Mouse (Mus musculus) hindbrain, embryonic 14.5 days (tissue): Measurements from ENCODE around the gene Tsnax. TPM values are rescaled to one million over a fixed set of nuclear protein-coding genes. Genes with fewer than 3 reads are reported as not detected.

Source experiments
- ATAC-seq: fragments of 200-750 bp; cut with Nextera tagmentation; 2 replicates; pipeline ENCODE4 v1.8.0; 2017; ENCODE audit warnings: moderate number of reproducible peaks, mild to moderate bottlenecking, moderate TSS enrichment, moderate library complexity; ENCODE audit not compliant: low FRiP score
- DNase-seq: peaks from one replicate; pipeline ENCODE4 v3.0.0-alpha.2; 2015; ENCODE audit warnings: low spot score
- H3K27ac ChIP-seq: fragments of 300-500 bp; sonication (generic); 2 replicates; pipeline ENCODE4 v1.5.1; 2014; ENCODE audit warnings: mild to moderate bottlenecking, moderate library complexity
- H3K27me3 ChIP-seq: fragments of 300-500 bp; sonication (generic); 2 replicates; pipeline ENCODE4 v1.6.1; 2014; ENCODE audit warnings: mild to moderate bottlenecking, low read length, mixed read lengths; ENCODE audit not compliant: control insufficient read depth, insufficient read depth
- H3K36me3 ChIP-seq: fragments of 300-500 bp; sonication (generic); replicated peaks from 2 replicates; pipeline ENCODE4 v1.6.1; 2014; ENCODE audit not compliant: control insufficient read depth, insufficient read depth
- H3K4me1 ChIP-seq: fragments of 300-500 bp; sonication (generic); replicated peaks from 2 replicates; pipeline ENCODE4 v1.6.1; 2014; ENCODE audit warnings: antibody characterized with exemption, low read length, mixed read lengths; ENCODE audit not compliant: control insufficient read depth, insufficient read depth
- H3K4me2 ChIP-seq: fragments of 300-500 bp; sonication (generic); replicated peaks from 2 replicates; pipeline ENCODE4 v1.6.1; 2014; ENCODE audit warnings: mild to moderate bottlenecking, moderate library complexity
- H3K4me3 ChIP-seq: fragments of 300-500 bp; sonication (generic); replicated peaks from 2 replicates; pipeline ENCODE4 v1.5.1; 2014; ENCODE audit warnings: mild to moderate bottlenecking, low read length
- H3K9ac ChIP-seq: fragments of 300-500 bp; sonication (generic); 2 replicates; pipeline ENCODE4 v1.6.1; 2014
- H3K9me3 ChIP-seq: fragments of 300-500 bp; sonication (generic); 2 replicates; pipeline ENCODE4 v1.6.1; 2016; ENCODE audit warnings: low read length; ENCODE audit not compliant: control insufficient read depth
- WGBS: fragments of 180-500 bp; shearing (Covaris S2); extraction: QIAGEN DNeasy Blood & Tissue Kit; methylation state at CpG from one replicate; pipeline ENCODE4 v1.1.7; 2014; 5-methylcytosine and 5-hydroxymethylcytosine counted together
- polyA plus RNA-seq: library from polyadenylated mRNA; unstranded; fragments of >200 nt; fragmentation: Nextera tagmentation; extraction: Ambion mirVana; gene quantifications from 2 replicates; pipeline ENCODE4 v1.2.1, GENCODE M21; 2014

Tsnax gene
- polyA plus RNA-seq, 1 experiment from 2014 or later, result 218 TPM

GRCm38 (mm10) chr8:125053505-125054435 lies 41.0 kb downstream of the Tsnax start, which contains the start of gene Disc1:
Gene Disc1, plus strand, starts transcription at chr8:125054195.
- WGBS, result 2% methylated on average over 65 of the region's 65 CpGs
- 0 out of 2 replicates have a peak, but pooled peaks cover 3% of the 10 kb centered on the region for H3K9me3 ChIP-seq
- peak within 1 kb of the TSS; percentile 64 for H3K27ac ChIP-seq
- peak within 1 kb of the TSS; percentile 98 for H3K4me2 ChIP-seq
- H3K9ac ChIP-seq, result peak within 1 kb of the TSS; percentile 73
- peak within 1 kb of the TSS; percentile 70 for H3K4me3 ChIP-seq
- no peaks in the 10 kb centered on the region for H3K36me3 ChIP-seq
- no peaks in the 10 kb centered on the region; the same call in 1 of the 2 replicates for H3K4me1 ChIP-seq
- peak; percentile 65 for ATAC-seq
- H3K27me3 ChIP-seq, result peaks cover 34% of the 10 kb centered on the region
- DNase-seq, result peak; percentile 42

- peak overlapping the region; percentile 73 for H3K9ac ChIP-seq
- 0 out of 2 replicates have a peak, but pooled peaks cover 3% of the 10 kb centered on the region for H3K9me3 ChIP-seq
- peak overlapping the region; percentile 64 for H3K27ac ChIP-seq
- H3K36me3 ChIP-seq, result no peaks in the 10 kb centered on the region
- DNase-seq (peak; percentile 52), ATAC-seq (peak; percentile 59; the same call in 1 of the 2 replicates)
- under 1% methylated on average over 37 of the region's 38 CpGs for WGBS
- H3K4me3 ChIP-seq, result peak overlapping the region; percentile 70
- H3K4me1 ChIP-seq, result no peaks in the 10 kb centered on the region; the same call in 1 of the 2 replicates
- peaks cover 34% of the 10 kb centered on the region for H3K27me3 ChIP-seq
- peak overlapping the region; percentile 98 for H3K4me2 ChIP-seq
These were observed 41.6 kb downstream of the Tsnax start for GRCm38 (mm10) chr8:125054436-125054810.

GRCm38 (mm10) chr8:125060904-125061303 lies 48.1 kb downstream of the Tsnax start:
- WGBS, result 84% methylated on average over 8 of the region's 8 CpGs
- ATAC-seq, result no peak

GRCm38 (mm10) chr8:125065596-125065995 lies 52.8 kb downstream of the Tsnax start:
- H3K36me3 ChIP-seq, result no peaks in the 10 kb centered on the region
- no peak overlapping the region for H3K4me2 ChIP-seq
- H3K27ac ChIP-seq, result no peak overlapping the region
- H3K4me3 ChIP-seq, result no peak overlapping the region
- H3K27me3 ChIP-seq, result no peaks in the 10 kb centered on the region
- DNase-seq (no peak), ATAC-seq (no peak)
- H3K4me1 ChIP-seq, result peaks cover 9% of the 10 kb centered on the region; the same call in 1 of the 2 replicates
- WGBS, result 87% methylated on average over 6 of the region's 6 CpGs
- no peaks in the 10 kb centered on the region for H3K9me3 ChIP-seq
- H3K9ac ChIP-seq, result no peak overlapping the region

More at GRCm38 (mm10) chr8:125060904-125061303, 48.1 kb downstream of the Tsnax start:
- Histone ChIP-seq H3K4me2 (no peak overlapping the region), H3K4me1 (no peaks in the 10 kb centered on the region), H3K27me3 (no peaks in the 10 kb centered on the region), H3K9ac (no peak overlapping the region), H3K27ac (no peak overlapping the region), H3K9me3 (no peaks in the 10 kb centered on the region), H3K36me3 (no peaks in the 10 kb centered on the region), H3K4me3 (no peak overlapping the region)
- DNase-seq, result no peak

- Histone ChIP-seq H3K9me3 (no peaks in the 10 kb centered on the region), H3K27me3 (no peaks in the 10 kb centered on the region), H3K36me3 (no peaks in the 10 kb centered on the region), H3K4me1 (peaks cover 9% of the 10 kb centered on the region; the same call in 1 of the 2 replicates), H3K4me3 (no peak overlapping the region), H3K27ac (peak overlapping the region; percentile 27), H3K4me2 (no peak overlapping the region), H3K9ac (no peak overlapping the region)
- 39% methylated on average over 12 of the region's 12 CpGs for WGBS
- peak; percentile 82 for DNase-seq
- ATAC-seq, result peak; percentile 70; the same call in 1 of the 2 replicates
These were observed 54.3 kb downstream of the Tsnax start for GRCm38 (mm10) chr8:125066913-125067595.

GRCm38 (mm10) chr8:125067596-125067960 lies 54.8 kb downstream of the Tsnax start:
- Histone ChIP-seq H3K4me1 (peaks cover 9% of the 10 kb centered on the region; the same call in 1 of the 2 replicates), H3K9me3 (no peaks in the 10 kb centered on the region), H3K9ac (no peak overlapping the region), H3K4me3 (no peak overlapping the region), H3K27ac (peak overlapping the region; percentile 57; the same call in 1 of the 2 replicates), H3K27me3 (no peaks in the 10 kb centered on the region), H3K36me3 (no peaks in the 10 kb centered on the region), H3K4me2 (no peak overlapping the region)
- 59% methylated on average over 9 of the region's 9 CpGs for WGBS
- no peak for DNase-seq
- ATAC-seq, result peak; percentile 53; the same call in 1 of the 2 replicates

GRCm38 (mm10) chr8:125068146-125068905 lies 55.5 kb downstream of the Tsnax start:
- Histone ChIP-seq H3K27ac (peak overlapping the region; percentile 57; the same call in 1 of the 2 replicates), H3K9me3 (no peaks in the 10 kb centered on the region), H3K9ac (no peak overlapping the region), H3K4me1 (peaks cover 9% of the 10 kb centered on the region; the same call in 1 of the 2 replicates), H3K36me3 (no peaks in the 10 kb centered on the region), H3K27me3 (no peaks in the 10 kb centered on the region), H3K4me2 (no peak overlapping the region), H3K4me3 (no peak overlapping the region)
- WGBS, result 81% methylated on average over 6 of the region's 6 CpGs
- no peak for DNase-seq
- no peak for ATAC-seq

GRCm38 (mm10) chr8:125069304-125069703 lies 56.5 kb downstream of the Tsnax start:
- H3K4me2 ChIP-seq, result no peak overlapping the region
- no peak overlapping the region for H3K9ac ChIP-seq
- peaks cover 9% of the 10 kb centered on the region; the same call in 1 of the 2 replicates for H3K4me1 ChIP-seq
- no peak overlapping the region for H3K27ac ChIP-seq
- no peaks in the 10 kb centered on the region for H3K36me3 ChIP-seq
- DNase-seq (no peak), ATAC-seq (no peak)
- no peak overlapping the region for H3K4me3 ChIP-seq
- no peaks in the 10 kb centered on the region for H3K27me3 ChIP-seq
- no peaks in the 10 kb centered on the region for H3K9me3 ChIP-seq
- 72% methylated on average over 7 of the region's 7 CpGs for WGBS
